Mouse (Mus musculus): ENCODE measurements around the gene Atp11a. TPM values are rescaled to one million over a fixed set of nuclear protein-coding genes. Genes with fewer than 3 reads are reported as not detected.

The Atp11a gene
- total RNA-seq, 4 experiments from 2014 or later: 52.3 to 65.7 (median 61.4) TPM

DNA sequence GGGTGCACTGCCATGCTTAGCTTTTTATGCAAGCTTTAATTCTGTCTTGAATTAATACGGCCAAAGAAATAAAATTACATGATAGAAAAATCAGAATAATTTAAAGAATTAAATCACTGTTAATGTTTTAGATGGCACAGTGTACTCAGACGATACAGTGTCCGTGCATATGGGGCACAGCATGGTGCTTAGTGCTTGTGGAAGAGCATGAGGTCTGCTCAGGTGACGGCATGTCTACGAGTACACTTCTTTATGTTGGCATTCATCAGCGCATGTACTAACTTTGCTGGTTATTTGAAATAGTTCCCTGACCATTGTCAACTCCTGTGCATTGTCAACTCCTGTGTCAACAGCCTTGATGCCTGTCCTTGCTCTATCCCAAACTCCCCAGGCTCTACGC, 12.5 kb downstream of the Atp11a start:
- no peak for DNase-seq (ENCODE audit: low spot score in 2 of 2)

DNA sequence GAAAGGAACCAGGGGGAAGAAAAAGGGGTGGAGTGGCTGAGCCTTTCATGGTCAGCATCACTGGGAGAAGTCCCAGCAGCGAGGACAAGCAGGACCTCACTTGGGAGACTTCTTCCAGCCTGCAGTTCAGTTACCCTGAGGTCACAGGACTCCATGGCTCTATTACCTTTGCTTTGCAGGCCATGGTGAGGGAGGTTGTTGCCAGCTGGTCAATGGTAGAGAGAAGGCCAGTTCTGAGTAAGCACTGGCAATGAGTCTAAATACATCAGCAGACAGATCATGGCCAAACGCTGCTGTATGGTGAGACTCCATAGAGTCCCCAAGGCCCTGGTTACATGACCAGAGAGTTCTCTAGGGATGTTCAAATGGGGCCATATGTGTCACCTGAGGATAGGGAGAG, 15.5 kb downstream of the Atp11a start:
- no peak for DNase-seq (ENCODE audit: low spot score in 2 of 2)

DNA sequence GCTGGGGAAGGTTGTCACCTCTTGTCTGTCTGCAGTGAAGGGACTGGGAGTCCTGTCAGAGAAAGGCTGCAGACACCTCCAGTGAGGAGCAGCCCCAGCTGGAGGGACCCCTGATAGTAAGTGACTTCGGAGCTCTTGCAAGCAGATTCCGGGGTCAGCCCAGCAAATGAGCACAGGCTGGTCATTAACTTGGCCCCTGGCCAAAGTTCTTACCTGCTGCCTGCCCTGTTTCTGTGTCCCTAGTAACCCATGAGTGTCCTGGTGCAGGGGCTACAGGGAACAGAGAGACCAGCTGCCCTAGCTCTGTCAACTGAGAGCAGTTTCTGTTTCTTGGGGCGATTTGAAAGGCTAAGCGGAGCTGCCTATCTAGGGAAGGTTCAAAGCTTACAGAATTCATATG, 17.1 kb downstream of the Atp11a start:
- DNase-seq (ENCODE audit: low spot score in 2 of 2): no peak

DNA sequence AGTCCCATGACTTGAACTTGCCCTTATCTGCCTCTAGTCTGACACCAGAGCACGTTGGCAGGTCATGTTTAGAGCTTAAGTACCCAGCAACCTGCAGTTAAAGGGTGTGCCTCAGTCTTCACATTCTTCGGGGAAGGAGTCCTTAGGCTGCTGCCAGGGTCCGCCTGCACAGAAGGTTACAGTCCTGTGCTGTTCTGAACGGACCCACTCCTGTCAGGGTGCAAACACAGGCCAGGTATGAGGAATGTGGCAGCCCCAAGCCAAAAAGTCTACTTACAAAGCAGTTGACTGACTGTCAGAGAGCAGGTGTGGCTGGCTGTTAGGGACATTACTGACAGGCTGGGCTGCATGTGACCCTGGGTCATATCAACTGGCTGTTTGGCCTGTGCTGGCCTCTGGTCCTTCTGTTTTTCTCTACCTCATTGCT, 18.1 kb downstream of the Atp11a start:
- DNase-seq (ENCODE audit: low spot score in 2 of 2): no peak

DNA sequence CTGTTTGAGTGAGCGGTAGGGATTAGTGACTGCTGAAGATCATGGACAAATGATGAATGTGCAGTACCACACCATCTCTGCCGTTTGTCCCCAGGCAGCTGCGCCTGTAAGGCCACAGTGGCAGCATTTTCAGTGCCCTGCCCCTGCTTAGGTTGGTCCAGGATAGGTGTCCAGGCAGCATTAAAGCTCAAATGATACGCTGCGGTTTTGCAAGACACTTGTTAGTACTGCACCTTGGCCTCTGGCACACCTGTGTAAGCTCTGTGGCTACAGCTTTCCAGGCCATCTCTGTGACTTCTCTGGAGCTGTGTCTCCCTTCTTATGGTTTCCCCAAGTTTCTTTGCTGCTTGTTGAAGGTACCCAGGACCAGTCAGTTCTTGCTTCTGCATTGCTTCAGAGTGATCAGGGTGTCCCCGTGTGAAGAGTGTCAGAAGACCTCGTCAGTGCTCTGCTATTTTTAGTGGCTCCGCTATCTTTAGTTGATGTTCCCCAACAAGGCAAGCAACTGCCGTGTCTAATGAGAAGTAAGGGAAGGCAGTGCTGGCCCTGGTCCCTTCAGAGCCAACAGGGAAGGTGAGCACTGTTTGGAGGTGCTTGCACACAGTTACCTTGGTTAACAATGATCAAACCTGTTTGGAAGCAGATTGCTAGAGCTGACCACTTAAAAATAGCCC, 18.6 kb downstream of the Atp11a start:
- no peak for DNase-seq (ENCODE audit: low spot score in 2 of 2)

DNA sequence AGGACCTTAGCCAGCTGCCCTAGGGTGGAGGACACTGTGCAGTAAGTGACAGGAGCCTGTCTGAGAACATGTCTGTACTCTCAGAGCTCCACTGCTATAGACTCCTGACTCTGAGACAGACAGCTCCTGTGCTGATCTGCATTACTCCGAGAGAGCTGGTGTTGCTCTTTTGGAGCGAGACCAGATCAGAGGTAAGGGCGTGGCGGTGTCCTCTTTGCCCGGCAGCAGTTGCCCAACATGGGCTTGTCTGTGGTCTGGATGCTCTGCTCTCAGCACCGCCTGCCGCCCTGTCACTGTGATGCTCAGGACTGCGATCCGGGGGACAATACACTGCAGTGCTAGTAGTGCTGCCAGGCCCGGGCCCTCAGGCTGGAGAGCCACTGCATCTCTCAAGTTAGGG, 19.4 kb downstream of the Atp11a start:
- no peak for DNase-seq (ENCODE audit: low spot score in 2 of 2)

DNA sequence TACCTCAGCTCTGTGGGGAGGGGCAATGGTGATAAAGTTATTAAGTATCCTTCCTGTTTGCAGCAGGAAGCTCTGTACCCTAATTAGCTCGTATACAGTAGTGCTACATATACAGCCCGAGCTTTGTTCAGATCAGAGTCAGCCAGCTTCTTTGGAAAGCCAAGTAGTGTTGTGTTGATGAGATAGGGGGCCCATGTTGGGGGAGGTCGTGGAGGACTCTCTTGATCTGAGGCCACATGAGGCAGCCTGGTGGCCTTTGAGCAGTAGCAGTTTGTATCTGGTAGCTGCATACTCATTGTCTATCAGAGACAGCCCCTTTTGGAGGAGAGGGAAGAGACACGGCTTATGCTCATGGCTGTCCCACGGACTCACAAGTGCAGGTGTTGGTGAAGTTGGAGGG, 20.4 kb downstream of the Atp11a start:
- no peak for DNase-seq (ENCODE audit: low spot score in 2 of 2)

DNA sequence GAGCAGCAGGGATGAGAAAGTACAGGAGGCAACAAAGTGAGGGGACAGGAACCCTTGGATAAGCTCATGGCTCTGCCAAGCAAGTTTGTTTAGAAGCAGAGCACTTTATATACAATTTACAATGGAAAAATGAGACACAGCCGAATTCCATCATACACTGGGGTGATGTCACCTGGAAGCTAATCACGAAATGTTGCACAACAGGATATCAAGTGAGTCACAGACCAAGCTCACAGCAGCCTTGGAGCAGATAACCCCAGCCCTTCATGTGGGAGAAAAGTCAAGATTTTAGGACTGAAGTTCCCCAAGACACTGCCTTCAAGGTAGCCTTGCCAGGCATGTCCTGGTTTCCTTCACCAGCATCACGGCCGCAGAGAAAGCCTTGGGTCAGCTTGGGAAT, 22.7 kb downstream of the Atp11a start:
- no peak for DNase-seq (ENCODE audit: low spot score in 2 of 2)

DNA sequence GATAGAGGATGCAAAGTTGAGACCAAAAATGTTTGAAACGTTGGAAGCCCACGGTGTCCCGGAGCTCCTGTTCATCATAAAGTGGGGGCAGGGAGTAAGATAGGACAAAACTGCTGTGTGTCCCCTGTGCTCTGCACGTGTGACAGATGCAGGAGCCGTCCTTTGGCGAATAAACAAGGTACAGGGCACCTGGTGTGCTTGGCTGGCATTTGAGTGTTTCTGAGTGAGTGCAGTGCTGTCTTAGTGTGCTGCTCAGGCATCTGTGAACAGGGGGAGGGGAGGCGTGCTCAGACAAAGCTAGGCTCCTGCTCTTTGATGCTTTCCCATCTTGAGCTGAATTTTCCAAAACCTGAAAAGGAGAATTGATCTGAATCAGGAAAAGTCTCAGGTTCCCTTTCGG, 28.7 kb downstream of the Atp11a start:
- DNase-seq (ENCODE audit: low spot score in 2 of 2): no peak

DNA sequence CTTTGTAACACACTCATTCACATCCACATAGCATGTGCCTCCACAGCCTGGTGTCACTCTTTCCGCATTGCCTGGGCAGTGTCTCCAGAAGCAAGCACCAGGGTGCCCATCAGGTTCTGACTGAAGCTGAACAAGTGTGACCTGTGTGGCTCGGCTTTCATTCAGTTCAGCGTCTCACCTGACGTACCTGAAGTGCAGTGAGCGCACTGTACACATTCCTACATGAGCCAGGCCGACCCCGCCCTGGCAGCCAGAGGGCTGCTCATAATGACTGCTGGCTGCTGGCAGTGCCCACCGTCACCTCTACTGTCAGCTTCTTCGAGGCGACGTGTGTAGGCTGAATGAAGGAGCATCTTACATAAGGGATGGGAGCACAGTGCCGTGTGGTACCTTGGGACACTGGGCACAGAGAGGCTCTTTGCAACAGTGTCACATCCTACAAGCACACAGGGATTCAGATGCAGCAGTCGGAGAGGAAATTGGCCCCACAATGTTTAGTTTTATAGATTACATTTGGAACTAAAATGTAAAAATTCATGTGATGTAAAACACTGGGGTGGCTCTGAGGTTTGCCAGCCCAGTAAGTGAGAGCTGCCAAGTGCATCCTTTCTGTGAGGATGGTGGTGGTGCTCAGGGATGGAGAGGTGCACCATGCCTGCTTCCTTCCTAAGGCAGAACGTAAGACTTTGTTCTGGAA, 29.6 kb downstream of the Atp11a start:
- no peak for DNase-seq (ENCODE audit: low spot score in 2 of 2)

DNA sequence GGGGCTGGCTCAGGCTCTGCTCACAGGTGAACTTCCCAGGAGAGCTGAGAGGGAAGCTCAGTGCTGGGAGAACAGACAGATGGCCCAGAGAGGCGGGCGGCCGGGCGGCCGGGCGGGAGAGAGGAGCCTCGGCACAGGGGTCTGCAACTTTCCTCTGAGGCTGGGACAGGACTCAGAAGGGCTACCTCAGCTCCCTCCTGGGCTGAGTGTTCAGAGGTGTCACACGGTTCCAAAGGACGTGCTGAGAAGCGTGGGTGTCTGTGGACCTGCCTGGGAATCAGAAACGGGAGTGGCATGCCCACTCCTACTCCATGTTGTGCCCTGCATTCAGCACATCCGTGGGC, 30.1 kb downstream of the Atp11a start:
- no peak for DNase-seq (ENCODE audit: low spot score in 2 of 2)

DNA sequence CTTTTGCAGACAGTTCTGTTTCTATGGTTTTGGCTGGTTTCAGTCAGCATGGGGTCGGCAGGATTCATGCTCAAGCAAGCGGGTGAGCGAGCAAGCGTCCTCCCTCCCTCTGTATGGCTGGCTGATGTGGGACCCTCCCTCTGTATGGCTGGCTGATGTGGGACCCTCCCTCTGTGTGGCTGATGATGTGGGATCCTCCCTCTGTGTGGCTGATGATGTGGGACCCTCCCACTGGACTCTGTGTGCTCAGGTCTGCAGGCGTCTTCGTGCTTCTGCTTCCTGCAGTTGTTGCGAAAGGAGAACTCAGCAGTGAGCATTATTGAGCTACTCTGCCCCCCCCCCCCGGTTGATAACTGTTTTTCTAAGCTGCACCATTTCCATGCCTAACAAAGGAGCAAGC, 30.6 kb downstream of the Atp11a start:
- DNase-seq (ENCODE audit: low spot score in 2 of 2): no peak

DNA sequence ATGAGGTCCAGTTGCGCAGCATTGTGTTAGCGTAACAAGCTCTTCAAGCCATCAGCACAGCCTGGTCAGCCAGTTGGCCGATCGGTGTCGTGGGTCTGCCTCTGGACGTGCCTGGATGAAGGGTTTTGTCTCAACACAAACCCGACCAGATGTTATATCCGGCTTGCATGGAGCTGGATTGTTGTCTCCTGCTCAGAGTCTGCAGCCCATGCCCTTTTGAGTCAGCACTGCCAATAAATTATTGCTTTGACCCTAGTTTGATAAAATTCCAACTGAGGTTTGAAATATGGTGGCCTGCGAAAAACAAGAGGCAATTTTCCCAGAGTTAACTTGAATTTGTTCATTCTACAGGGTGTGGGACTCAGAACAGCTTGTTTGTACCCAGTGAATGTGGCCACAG, 31.9 kb downstream of the Atp11a start:
- DNase-seq (ENCODE audit: low spot score in 2 of 2): no peak

DNA sequence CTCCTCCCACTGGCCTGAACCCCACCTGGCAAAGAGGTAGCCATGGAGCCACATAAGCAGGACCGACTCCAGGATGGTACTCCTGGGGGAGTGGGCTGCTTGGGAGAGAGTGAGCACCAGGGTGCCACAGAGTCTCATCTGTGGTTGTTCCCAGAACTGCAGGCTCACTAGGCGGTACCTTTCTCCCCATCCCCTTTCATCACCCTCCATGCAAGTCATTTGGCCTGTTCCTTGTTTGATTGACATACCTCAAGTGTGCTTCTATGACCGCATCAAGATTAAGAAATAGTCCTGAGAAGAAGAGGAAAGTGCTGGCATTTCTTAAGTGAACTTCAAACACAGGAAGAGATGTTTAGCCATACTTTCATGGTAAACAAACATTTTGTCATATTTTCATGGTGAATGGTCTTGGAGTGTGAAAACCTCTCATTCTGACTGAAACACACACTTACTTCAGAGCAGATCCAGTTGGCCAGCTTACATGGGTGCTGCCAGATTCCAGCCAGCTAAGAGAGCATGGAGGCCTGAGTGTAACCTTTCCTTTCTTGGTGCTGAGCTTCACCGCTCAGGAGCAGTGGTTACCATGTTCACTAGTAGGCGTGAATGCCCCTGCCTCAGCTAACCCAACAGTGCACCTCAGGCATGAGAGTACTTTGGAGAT, 38.3 kb downstream of the Atp11a start:
- no peak for DNase-seq (ENCODE audit: low spot score in 2 of 2)

DNA sequence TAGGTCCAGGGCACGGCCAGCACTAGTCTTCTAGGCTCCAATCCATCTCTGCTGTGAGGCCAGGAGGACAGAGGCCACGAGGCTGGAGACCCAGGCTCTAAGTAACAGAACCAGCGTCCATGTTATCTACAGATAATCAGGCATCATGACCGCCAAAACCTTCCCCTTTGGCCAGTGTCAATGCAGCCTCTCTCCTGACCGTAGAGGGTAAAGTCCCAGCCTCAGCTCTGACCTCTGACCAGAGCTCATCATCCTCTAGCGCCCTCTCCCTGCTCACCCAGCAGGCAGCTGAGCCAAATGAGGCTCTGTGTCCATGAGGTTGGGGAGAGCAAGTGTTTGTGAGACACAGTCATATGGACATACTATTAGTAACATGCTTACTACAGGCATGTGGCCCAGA, 42.3 kb downstream of the Atp11a start:
- DNase-seq (ENCODE audit: low spot score in 2 of 2): no peak

DNA sequence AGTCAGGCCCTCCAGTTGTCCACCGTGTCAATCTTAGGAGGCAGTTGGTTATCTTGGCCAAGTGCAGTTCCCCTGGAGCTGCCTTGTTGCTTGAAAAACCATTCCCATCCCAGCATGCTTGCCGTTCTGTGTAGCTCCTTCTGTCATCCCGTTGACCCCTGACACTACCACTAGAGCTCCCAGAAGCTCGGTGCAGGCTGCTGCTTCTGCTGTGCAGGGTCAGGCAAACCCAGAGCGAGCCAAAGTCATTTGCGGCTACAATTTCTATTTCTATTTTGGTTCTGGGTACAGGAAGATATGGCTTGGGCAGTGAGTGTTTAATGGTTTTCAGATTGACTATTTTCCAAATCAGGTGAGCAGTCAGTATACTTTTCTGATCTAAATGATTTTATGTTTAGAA, 43.0 kb downstream of the Atp11a start:
- DNase-seq (ENCODE audit: low spot score in 2 of 2): no peak

DNA sequence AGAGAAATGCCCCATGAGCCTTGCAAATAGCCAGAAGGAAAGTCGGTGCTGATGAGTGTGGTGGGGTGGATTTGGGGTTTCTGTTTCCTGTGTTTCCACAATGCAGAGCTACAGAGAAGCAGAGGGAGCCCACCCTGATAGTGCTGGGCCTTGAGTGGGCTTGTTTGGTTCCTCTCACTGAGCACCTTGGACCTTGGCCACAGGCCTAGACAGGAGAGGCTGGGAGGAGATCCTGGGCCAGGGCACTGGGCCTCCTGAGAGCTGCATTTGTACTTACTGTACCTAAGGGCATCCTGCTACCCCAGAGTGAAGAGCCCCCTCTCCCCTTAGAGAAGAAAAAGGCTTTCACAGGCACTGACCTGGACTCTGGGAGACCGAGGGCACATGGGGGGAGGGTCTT, 43.4 kb downstream of the Atp11a start:
- DNase-seq (ENCODE audit: low spot score in 2 of 2): no peak

DNA sequence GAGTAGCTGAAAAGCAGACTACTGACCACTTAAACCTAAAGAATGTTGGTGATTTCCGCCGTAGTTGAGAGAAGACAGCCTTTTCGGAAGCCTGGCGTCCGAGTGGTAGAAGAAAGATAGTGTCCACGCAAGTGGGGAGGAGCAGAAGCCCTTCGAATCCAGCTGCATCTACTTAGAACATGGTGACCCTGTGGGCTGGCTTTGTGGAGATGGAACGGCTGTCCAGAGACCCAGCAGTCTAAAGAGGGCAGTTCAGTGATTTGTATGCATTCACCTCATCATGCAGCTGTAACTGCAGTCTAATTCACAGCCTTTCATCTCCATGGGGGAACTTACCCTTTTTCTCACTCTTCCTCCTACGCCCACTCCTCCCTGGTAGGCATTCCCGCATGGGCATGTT, 44.8 kb downstream of the Atp11a start:
- DNase-seq (ENCODE audit: low spot score in 2 of 2): no peak

DNA sequence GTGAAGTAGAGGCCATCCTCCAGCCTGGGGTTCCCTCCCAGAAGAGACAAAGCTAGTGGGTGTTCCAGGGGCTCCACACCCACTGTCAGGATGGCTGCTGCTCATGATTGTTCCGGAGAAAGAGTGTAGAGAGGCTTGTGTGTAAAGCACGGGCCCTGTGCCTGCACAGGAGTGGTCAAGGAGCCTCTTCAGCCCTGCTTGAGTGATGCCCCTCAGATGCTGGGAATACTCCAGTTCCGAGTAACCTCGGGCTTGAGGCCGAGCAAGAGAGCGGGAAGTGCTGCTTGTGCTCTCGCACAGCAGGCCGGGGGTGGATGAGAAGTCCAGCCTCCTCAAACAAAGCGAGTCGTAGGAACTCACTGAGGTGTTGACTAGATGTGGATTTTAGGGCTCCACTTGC, 46.3 kb downstream of the Atp11a start:
- DNase-seq (ENCODE audit: low spot score in 2 of 2): no peak

DNA sequence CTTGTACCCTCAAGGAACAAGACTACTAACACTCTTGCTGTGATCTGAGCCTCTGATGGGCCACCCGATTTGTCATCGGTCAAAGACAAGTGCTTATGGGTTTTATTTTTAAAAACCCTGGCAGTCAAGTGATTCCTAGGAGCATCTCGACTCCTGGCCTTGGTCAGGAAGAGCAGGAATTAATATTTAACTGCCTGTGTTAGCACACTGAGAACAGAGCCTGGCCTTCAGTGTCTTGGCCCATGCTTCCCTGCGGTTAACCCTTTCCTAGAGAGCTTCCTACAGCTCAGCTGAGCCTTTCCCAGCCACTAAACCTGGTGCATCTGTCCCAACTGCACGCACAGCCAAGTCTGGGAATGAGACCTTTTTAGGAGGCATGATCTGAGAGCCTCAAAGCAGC, 48.1 kb downstream of the Atp11a start:
- no peak for DNase-seq (ENCODE audit: low spot score in 2 of 2)

DNA sequence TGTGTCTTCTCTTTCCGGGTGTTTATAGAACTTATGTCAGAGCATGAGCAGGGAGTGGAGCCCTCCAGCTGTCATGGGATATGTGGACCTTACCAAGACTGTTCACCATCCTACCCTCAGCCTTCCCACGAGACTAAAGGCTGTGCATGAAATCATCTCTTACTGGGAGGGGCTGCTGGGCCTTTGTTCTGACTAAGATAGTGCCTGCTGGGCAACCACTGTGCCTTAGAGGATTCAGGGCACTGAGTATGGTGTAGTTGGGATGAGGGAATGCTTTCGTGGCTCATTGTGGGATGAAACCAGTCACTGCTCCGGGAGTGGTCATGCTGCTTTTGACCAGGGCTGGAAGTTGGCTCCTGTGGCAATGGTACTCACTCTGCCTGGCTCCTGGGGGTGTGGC, 48.8 kb downstream of the Atp11a start:
- no peak for DNase-seq (ENCODE audit: low spot score in 2 of 2)

DNA sequence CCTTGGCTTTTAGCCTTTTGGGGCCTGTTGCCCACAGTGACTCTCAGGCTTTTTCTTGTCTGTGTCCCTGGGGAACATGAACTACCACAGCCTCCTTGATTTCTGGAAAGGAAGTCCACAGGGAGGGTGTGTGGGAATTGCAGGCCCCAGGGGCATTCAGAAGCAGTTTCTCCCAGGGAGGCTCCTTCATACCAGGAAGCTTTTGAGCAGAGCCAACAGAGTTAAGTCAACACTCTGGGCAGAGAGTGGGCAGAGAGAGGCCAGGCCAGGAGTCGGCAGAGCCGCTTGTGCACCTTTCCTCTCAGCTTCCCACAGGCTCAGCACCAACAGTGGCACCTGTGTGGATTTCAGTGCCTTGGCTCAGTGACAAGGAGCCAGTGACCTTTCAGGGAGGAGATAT, 51.2 kb downstream of the Atp11a start:
- DNase-seq (ENCODE audit: low spot score in 2 of 2): no peak

DNA sequence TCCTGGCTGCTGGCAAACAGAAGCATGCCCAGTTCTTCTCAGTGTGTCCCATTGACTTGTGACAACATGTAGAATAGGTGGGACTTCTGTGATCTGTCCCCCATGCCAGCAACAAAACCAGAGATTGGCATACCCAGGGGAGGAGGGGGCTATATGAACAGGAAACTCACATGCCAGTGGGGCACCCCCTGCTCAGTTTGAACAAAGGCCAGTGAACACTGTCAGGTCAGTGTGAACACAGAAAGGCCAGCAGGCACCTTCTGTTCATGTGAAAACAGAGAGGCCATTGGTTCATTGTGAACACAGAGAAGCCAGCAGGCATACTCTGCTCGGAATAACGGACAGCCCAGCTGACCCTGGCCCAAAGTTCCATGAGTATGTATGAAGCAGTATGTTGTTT, 52.7 kb downstream of the Atp11a start:
- DNase-seq (ENCODE audit: low spot score in 2 of 2): no peak
